Mouse (Mus musculus) liver, adult 2 months (tissue): ENCODE measurements around the gene Parp16. TPM values are rescaled to one million over a fixed set of nuclear protein-coding genes. Genes with fewer than 3 reads are reported as not detected.

Experiments used
- DNase-seq: peaks from one replicate; pipeline ENCODE4 v3.0.0-alpha.2; 2011; ENCODE audit warnings: low read depth, low spot score; ENCODE audit errors: extremely low read depth
- H3K27ac ChIP-seq: fragments of 200-500 bp; replicated peaks from 2 replicates; pipeline ENCODE4 v1.5.1; 2012; ENCODE audit warnings: low read depth, mild to moderate bottlenecking, control low read depth, inconsistent platforms, low read length; ENCODE audit not compliant: insufficient read depth
- H3K27me3 ChIP-seq: fragments of 200-500 bp; 2 replicates; pipeline ENCODE4 v1.6.1; 2012; ENCODE audit warnings: mild to moderate bottlenecking, moderate library complexity, low read length, inconsistent platforms; ENCODE audit not compliant: control insufficient read depth, insufficient read depth
- H3K36me3 ChIP-seq: fragments of 200-500 bp; 2 replicates; pipeline ENCODE4 v1.6.1; 2012; ENCODE audit warnings: low read length, inconsistent platforms; ENCODE audit not compliant: control insufficient read depth, insufficient read depth
- H3K4me1 ChIP-seq: fragments of 200-500 bp; 2 replicates; pipeline ENCODE4 v1.6.1; 2011; ENCODE audit warnings: low read length; ENCODE audit not compliant: control insufficient read depth, insufficient read depth
- H3K4me3 ChIP-seq: fragments of 200-500 bp; 2 replicates; pipeline ENCODE4 v1.5.1; 2011; ENCODE audit warnings: low read depth, mild to moderate bottlenecking, control low read depth, low read length, moderate library complexity; ENCODE audit not compliant: insufficient read depth
- H3K79me2 ChIP-seq: fragments of 200-500 bp; 2 replicates; pipeline ENCODE4 v1.6.1; 2012; ENCODE audit warnings: inconsistent platforms, mild to moderate bottlenecking, low read length, moderate library complexity; ENCODE audit not compliant: control insufficient read depth, insufficient read depth
- H3K9ac ChIP-seq: fragments of 200-500 bp; 2 replicates; pipeline ENCODE4 v1.6.1; 2012; ENCODE audit warnings: low read depth, mild to moderate bottlenecking, control low read depth, inconsistent platforms, low read length
- CTCF ChIP-seq: fragments of 200-500 bp; IDR thresholded peaks from 2 replicates; pipeline ENCODE4 v1.5.1; 2011; ENCODE audit warnings: low read depth, low read length, control low read depth
- POLR2A ChIP-seq: fragments of 200-500 bp; IDR thresholded peaks from 2 replicates; pipeline ENCODE4 v1.6.1; 2011; ENCODE audit warnings: low read length, control low read depth; ENCODE audit not compliant: insufficient read depth; ENCODE audit errors: extremely low read depth
- WGBS: fragments of 180-500 bp; shearing (Covaris S2); methylation state at CpG from one replicate; pipeline ENCODE4 v1.1.7; 2018; 5-methylcytosine and 5-hydroxymethylcytosine counted together
- polyA plus RNA-seq: library from polyadenylated mRNA; depleted of rRNA; stranded (reverse); fragments of >200 nt; gene quantifications from 2 replicates; pipeline ENCODE4 v1.2.3, GENCODE M21; 2012
- total RNA-seq: library from RNA; depleted of rRNA; stranded (reverse); fragments of >200 nt; gene quantifications from 2 replicates; pipeline ENCODE4 v1.2.3, GENCODE M21; 2014

Gene Parp16
- total and polyA plus RNA-seq, 2 experiments: 11.4 to 12.6 TPM

DNA sequence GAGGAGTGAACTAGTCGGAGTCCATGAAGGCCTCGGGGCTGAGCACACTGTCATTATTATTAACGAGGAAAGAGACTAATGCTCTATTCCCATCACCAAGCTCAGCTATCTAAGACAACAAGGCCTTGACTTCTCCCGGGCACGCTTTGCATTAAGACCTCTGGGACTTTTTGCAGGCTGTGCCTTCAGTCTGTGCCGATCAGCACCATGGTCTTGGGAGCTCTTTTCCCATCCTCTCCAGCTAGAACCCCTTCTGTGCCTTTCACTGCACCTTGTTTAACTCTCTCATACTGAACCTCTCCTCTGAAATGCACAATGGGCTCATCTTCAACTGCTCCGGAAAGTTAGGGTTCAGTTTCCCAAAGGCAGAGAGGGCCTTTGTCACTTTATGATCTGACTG is 4.8 kb upstream of the Parp16 start:
- WGBS: 89% methylated on average over 7 of the region's 7 CpGs
- H3K4me1 ChIP-seq: peaks cover 16% of the 10 kb centered on the region
- H3K36me3 ChIP-seq: no peaks in the 10 kb centered on the region
- no peak overlapping the region for H3K4me3 ChIP-seq
- no peak for DNase-seq
- no peak overlapping the region for H3K27ac ChIP-seq
- no peaks in the 10 kb centered on the region for H3K27me3 ChIP-seq
- no peak for TF ChIP-seq POLR2A
- no peak for TF ChIP-seq CTCF
- no peaks in the 10 kb centered on the region for H3K79me2 ChIP-seq
- H3K9ac ChIP-seq: no peak overlapping the region

GRCm38 (mm10) chr9:65191389-65191754 is 3.8 kb upstream of the Parp16 start:
- no peaks in the 10 kb centered on the region for H3K27me3 ChIP-seq
- no peaks in the 10 kb centered on the region for H3K79me2 ChIP-seq
- no peak for TF ChIP-seq POLR2A
- TF ChIP-seq CTCF: no peak
- H3K27ac ChIP-seq: peak overlapping the region; percentile 81
- H3K36me3 ChIP-seq: no peaks in the 10 kb centered on the region
- no peak overlapping the region for H3K9ac ChIP-seq
- 6% methylated on average over 2 of the region's 2 CpGs for WGBS
- H3K4me1 ChIP-seq: peaks cover 26% of the 10 kb centered on the region
- DNase-seq: no peak
- no peak overlapping the region for H3K4me3 ChIP-seq

- Histone ChIP-seq H3K79me2 (no peaks in the 10 kb centered on the region), H3K36me3 (no peaks in the 10 kb centered on the region), H3K27ac (peak overlapping the region; percentile 81), H3K4me3 (no peak overlapping the region), H3K4me1 (peaks cover 26% of the 10 kb centered on the region), H3K9ac (no peak overlapping the region), H3K27me3 (no peaks in the 10 kb centered on the region)
- WGBS: 17% methylated on average over 8 of the region's 8 CpGs
- TF ChIP-seq CTCF (no peak), POLR2A (no peak)
- peak; percentile 79 for DNase-seq
Measured at GRCm38 (mm10) chr9:65191755-65192469, 3.2 kb upstream of the Parp16 start.

DNA sequence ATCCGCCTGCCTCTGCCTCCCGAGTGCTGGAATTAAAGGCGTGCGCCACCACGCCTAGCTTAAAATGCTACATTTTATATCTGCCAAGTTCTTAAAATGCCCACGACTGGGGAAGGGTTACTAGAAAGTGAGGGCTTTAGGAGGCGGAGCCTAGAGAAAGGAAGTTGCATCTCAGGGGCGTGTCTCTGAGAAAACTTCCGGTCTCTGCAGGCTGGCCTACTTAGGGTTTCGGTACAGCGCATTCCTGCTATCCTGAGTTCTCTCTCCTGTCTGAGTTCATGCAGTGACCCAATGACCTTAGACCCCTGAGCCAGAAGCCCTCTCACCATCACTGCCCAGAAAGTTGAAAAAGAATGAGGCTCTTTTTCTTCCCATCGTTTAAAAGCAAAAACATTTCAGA is 1.9 kb upstream of the Parp16 start:
- Histone ChIP-seq H3K27ac (no peak overlapping the region), H3K36me3 (no peaks in the 10 kb centered on the region), H3K27me3 (no peaks in the 10 kb centered on the region), H3K79me2 (no peaks in the 10 kb centered on the region), H3K4me3 (no peak overlapping the region), H3K9ac (no peak overlapping the region), H3K4me1 (peaks cover 33% of the 10 kb centered on the region)
- DNase-seq: no peak
- 79% methylated on average over 12 of the region's 12 CpGs for WGBS
- TF ChIP-seq POLR2A (no peak), CTCF (no peak)

DNA sequence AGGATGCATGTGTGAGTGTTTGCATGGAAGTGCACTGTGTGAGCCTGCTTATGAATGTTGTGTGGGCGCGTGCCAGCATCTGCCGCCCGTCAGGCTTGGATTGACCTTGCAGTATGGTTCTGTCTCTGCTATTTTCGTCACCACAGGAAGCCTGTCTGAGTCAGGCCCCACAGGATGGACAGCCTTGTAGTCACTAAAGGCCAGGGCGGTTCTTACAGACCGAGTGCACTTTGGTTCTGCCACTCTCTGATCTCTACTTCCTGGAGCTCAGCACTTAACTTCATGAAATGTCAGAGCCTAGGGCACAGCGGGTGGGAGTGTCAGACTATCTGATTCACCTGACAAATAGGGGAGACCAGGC is 448 bp downstream of the Parp16 start:
- Histone ChIP-seq H3K9ac (peak overlapping the region; percentile 1), H3K27me3 (no peaks in the 10 kb centered on the region), H3K4me1 (peaks cover 33% of the 10 kb centered on the region), H3K4me3 (no peak overlapping the region), H3K79me2 (no peaks in the 10 kb centered on the region), H3K36me3 (no peaks in the 10 kb centered on the region), H3K27ac (peak overlapping the region; percentile 49)
- peak; percentile 31 for DNase-seq
- TF ChIP-seq CTCF: no peak
- WGBS: 20% methylated on average over 8 of the region's 8 CpGs

DNA sequence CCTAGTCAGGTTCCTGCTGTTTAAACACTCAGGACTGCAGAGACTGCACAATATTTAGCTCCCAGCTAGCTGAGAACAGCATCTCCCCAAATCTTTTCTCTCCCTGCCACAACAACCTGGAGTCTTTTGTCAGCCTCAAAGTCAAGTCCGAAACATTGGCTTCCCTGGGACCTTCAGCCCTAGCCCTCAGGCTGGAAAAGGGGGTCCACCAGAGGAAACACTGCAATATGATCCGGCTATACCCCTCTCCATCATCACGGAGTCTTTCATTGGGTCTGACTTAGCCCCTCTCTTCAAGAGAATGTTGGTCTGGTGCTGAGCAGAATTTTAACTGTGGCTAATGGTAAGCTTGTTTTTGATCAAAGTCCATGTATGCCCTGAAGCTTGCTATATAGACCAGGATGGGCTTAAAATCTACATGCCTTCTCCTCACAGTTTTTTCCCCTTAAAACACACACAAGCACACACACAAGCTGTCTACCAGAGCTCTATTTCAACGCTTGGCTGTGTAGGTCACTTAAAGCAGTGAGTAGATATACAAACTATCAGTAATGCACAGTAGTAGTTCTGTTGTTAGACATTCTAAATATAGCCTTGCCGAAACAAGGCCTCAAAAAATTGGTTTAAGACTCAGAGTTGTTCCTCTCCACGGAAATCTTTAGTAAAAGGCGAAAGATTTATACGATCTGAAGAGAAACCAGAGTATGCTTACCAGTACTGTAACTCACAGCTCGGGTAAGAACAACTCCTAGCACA is 1.0 kb downstream of the Parp16 start:
- peak overlapping the region; percentile 61 for H3K27ac ChIP-seq
- WGBS: 7% methylated on average over 9 of the region's 9 CpGs
- TF ChIP-seq CTCF: no peak
- H3K9ac ChIP-seq: peak overlapping the region; percentile 11; the same call in 1 of the 2 replicates
- no peaks in the 10 kb centered on the region for H3K27me3 ChIP-seq
- peaks cover 33% of the 10 kb centered on the region for H3K4me1 ChIP-seq
- DNase-seq: peak; percentile 91
- peak overlapping the region; percentile 20; the same call in 1 of the 2 replicates for H3K4me3 ChIP-seq
- no peaks in the 10 kb centered on the region for H3K36me3 ChIP-seq
- H3K79me2 ChIP-seq: no peaks in the 10 kb centered on the region
